Mouse (Mus musculus): ENCODE measurements at regions not wholly inside any gene's neighbourhood (a gene's known extent, or its start where the extent isn't known, plus 50 kb on each side); places are given as distances from the start of the nearest gene placed in this dataset.

DNA sequence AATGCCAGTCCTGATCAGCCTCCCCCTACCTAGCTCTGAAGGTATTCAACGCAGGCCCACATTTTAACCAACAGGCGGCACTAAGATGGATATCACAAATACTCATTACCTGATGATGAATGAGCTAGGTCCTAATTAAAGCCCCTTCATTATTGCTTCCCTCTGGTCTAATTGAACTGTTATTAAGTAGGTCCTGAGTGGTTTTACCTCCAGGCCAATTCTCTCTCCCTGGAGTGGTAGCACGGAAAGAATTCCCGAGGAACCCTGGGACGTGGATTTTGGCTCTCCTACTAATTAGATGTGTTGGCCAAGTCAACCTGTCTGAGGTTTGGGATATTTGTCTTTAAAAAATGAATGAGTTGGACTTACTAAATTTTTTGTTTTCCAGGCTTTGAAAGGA, 60.0 kb upstream of the Rbpj start:
- H3K9ac ChIP-seq (replicated peaks) = no peak overlapping the region
- H3K4me2 ChIP-seq (ENCODE audit: low read depth, low read length) = no peak overlapping the region
- H3K27ac ChIP-seq (ENCODE audit: low read depth) = no peak overlapping the region
- 83% methylated on average over 5 of the region's 5 CpGs for whole genome bisulfite sequencing (ENCODE audit: insufficient replicate concordance)
- H3K9me3 ChIP-seq (ENCODE audit: low read length) = no peaks in the 10 kb centered on the region
- no peak for DNase-seq
- no peak for TF ChIP-seq CTCF (IDR thresholded peaks at IDR 0.05; ENCODE audit: low read depth)
- TF ChIP-seq EP300 (IDR thresholded peaks at IDR 0.05; ENCODE audit: low read depth) = no peak
- H3K36me3 ChIP-seq (replicated peaks; ENCODE audit: insufficient read depth, low read length) = no peaks in the 10 kb centered on the region
- ATAC-seq = no peak
- H3K4me1 ChIP-seq (ENCODE audit: insufficient read depth) = peaks cover 8% of the 10 kb centered on the region
- H3K27me3 ChIP-seq (ENCODE audit: insufficient read depth, low read length) = no peaks in the 10 kb centered on the region
- no peak overlapping the region for H3K4me3 ChIP-seq (ENCODE audit: low read depth, low read length)

DNA sequence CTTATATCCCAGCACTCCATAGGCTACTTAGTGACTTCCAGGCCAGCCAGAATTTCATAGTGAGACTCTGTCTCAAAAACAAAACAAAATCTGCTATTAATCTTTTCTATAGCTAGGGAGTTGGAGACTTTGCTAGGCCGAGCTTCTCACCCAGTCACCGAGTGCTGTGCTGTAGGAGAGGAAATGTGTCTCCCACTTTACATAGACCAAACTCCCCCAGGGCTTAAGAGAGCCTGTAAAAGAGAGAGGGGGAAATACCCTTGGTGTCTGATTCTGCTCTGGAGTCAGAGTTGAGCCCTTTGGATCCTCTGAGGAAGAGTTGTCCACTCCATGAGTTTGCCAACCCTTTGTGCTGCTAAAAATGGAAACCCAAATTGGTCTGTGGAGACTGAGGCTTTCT, 58.3 kb upstream of the Rbpj start:
- no peak overlapping the region for H3K4me3 ChIP-seq (ENCODE audit: low read depth, low read length)
- WGBS (ENCODE audit: insufficient replicate concordance) = 64% methylated on average over 2 of the region's 2 CpGs
- H3K9me3 ChIP-seq (ENCODE audit: low read length) = no peaks in the 10 kb centered on the region
- ATAC-seq (no peak), DNase-seq (no peak)
- no peak overlapping the region for H3K27ac ChIP-seq (ENCODE audit: low read depth)
- H3K36me3 ChIP-seq (replicated peaks; ENCODE audit: insufficient read depth, low read length) = no peaks in the 10 kb centered on the region
- no peak overlapping the region for H3K9ac ChIP-seq (replicated peaks)
- TF ChIP-seq EP300 (IDR thresholded peaks at IDR 0.05; ENCODE audit: low read depth) (no peak), CTCF (IDR thresholded peaks at IDR 0.05; ENCODE audit: low read depth) (no peak)
- peaks cover 2% of the 10 kb centered on the region; the same call in 1 of the 2 replicates for H3K4me1 ChIP-seq (ENCODE audit: insufficient read depth)
- H3K4me2 ChIP-seq (ENCODE audit: low read depth, low read length) = no peak overlapping the region
- no peaks in the 10 kb centered on the region for H3K27me3 ChIP-seq (ENCODE audit: insufficient read depth, low read length)

DNA sequence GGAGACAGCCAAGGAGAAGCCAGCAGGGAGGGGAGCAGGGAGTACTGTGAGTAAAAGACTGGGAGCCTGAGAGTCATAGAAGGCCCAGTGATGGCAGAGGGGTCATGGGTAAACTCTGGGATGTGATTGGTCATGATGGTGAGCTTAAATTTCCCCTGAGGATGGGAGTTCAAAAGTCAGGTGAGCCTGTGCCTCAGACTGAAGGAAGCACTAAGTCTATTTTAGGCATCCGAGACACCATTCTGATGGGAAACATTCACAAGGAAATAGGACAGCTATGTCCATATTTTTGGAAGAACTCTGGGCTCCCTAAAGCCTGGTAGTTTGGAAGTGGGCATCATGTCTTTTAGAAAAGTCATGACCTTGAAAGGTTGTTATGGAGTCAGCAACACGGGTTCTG, 57.7 kb upstream of the Rbpj start:
- no peak overlapping the region for H3K9ac ChIP-seq (replicated peaks)
- no peak for ATAC-seq
- H3K4me2 ChIP-seq (ENCODE audit: low read depth, low read length) = no peak overlapping the region
- H3K27me3 ChIP-seq (ENCODE audit: insufficient read depth, low read length) = no peaks in the 10 kb centered on the region
- no peak for DNase-seq
- 88% methylated on average over 2 of the region's 2 CpGs for WGBS (ENCODE audit: insufficient replicate concordance)
- no peak for TF ChIP-seq EP300 (IDR thresholded peaks at IDR 0.05; ENCODE audit: low read depth)
- no peak for TF ChIP-seq CTCF (IDR thresholded peaks at IDR 0.05; ENCODE audit: low read depth)
- no peaks in the 10 kb centered on the region for H3K36me3 ChIP-seq (replicated peaks; ENCODE audit: insufficient read depth, low read length)
- H3K4me3 ChIP-seq (ENCODE audit: low read depth, low read length) = no peak overlapping the region
- no peak overlapping the region for H3K27ac ChIP-seq (ENCODE audit: low read depth)
- peaks cover 1% of the 10 kb centered on the region; the same call in 1 of the 2 replicates for H3K4me1 ChIP-seq (ENCODE audit: insufficient read depth)
- H3K9me3 ChIP-seq (ENCODE audit: low read length) = no peaks in the 10 kb centered on the region

DNA sequence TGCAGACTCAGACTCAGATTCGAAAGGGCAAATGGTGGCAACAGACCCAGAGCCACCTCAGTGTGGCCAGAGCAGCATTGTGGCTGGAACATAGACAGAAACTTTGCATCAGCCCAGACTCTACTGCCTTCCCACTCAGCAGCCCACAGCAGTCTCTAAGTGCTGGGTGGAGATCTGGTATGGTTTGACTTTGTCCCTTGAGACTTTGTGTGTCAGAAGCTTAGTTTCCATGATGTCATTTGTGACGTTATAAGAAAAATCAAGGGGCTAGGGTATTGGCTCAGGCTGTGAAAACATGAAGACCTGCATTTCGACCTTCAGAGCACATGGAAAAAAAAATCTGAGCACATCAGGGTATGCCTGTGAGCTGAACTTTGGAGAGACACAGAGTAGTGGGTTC, 56.2 kb upstream of the Rbpj start:
- DNase-seq = no peak
- 70% methylated on average over 3 of the region's 3 CpGs for WGBS (ENCODE audit: insufficient replicate concordance)

DNA sequence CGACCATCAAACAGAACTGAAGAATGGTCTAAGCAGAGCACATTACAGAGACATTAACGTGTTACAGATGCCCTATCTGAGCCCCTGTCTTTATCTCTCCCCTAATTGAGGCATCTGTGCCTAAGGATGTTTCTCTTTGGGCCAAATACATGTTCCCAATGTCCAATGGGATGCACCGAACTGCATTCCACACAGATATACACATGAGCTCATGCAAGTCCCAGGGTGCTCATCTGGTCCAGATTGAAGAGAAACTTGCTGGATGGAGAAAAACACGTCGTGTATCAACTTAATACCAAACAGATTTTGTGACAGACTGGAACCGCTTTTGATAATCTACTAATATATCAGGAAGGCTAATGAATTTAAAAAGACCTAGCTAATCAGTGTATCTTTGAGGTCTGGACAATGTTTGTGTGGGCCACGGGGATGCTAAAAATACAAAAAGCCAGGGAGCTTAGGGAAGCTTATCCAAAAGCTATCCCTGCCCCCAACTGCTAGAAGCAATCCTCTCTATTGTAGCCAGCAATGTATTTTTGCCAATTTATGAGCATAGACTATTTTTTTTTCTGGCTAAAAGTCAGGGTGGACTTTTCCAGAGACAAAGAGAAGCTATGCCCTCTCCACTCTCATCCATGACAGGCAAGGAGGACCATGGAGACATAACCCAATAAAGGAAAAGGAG, 53.4 kb upstream of the Rbpj start:
- Histone ChIP-seq H3K36me3 (replicated peaks; ENCODE audit: insufficient read depth, low read length) (no peaks in the 10 kb centered on the region), H3K27ac (ENCODE audit: low read depth) (no peak overlapping the region), H3K27me3 (ENCODE audit: insufficient read depth, low read length) (no peaks in the 10 kb centered on the region), H3K4me3 (ENCODE audit: low read depth, low read length) (no peak overlapping the region), H3K9ac (replicated peaks) (no peak overlapping the region), H3K4me2 (ENCODE audit: low read depth, low read length) (no peak overlapping the region), H3K9me3 (ENCODE audit: low read length) (no peaks in the 10 kb centered on the region), H3K4me1 (ENCODE audit: insufficient read depth) (no peaks in the 10 kb centered on the region)
- no peak for ATAC-seq
- WGBS (ENCODE audit: insufficient replicate concordance) = 66% methylated on average over 7 of the region's 7 CpGs
- TF ChIP-seq EP300 (IDR thresholded peaks at IDR 0.05; ENCODE audit: low read depth) = no peak
- no peak for TF ChIP-seq CTCF (IDR thresholded peaks at IDR 0.05; ENCODE audit: low read depth)
- DNase-seq = no peak

More for the DNA sequence above, 56.2 kb upstream of the Rbpj start:
- ATAC-seq = no peak
- Histone ChIP-seq H3K9me3 (ENCODE audit: low read length) (no peaks in the 10 kb centered on the region), H3K27ac (ENCODE audit: low read depth) (no peak overlapping the region), H3K4me2 (ENCODE audit: low read depth, low read length) (no peak overlapping the region), H3K4me1 (ENCODE audit: insufficient read depth) (no peaks in the 10 kb centered on the region), H3K9ac (replicated peaks) (no peak overlapping the region), H3K27me3 (ENCODE audit: insufficient read depth, low read length) (no peaks in the 10 kb centered on the region), H3K4me3 (ENCODE audit: low read depth, low read length) (no peak overlapping the region), H3K36me3 (replicated peaks; ENCODE audit: insufficient read depth, low read length) (no peaks in the 10 kb centered on the region)
- TF ChIP-seq EP300 (IDR thresholded peaks at IDR 0.05; ENCODE audit: low read depth) (no peak), CTCF (IDR thresholded peaks at IDR 0.05; ENCODE audit: low read depth) (no peak)

DNA sequence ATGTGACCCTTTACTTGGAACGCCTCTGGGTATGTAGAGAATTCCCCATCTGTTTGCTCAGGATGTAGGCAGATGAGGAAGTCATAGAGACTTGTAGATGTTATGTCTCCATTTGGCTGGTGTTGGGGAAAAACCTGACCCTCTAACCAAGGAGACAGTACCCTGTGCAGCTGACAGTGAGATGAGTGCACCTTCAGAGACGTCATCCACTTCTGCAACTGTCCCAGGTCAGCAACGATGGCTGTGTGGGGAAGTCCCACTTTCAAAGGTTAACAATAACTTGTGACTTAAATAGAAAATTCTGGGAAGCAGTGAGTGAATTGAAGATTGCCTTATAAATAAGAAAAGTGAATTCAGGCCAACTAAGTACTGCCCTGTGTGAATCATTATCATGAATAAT, 52.3 kb upstream of the Rbpj start:
- TF ChIP-seq EP300 (IDR thresholded peaks at IDR 0.05; ENCODE audit: low read depth) (no peak), CTCF (IDR thresholded peaks at IDR 0.05; ENCODE audit: low read depth) (no peak)
- no peak for ATAC-seq
- no peak overlapping the region for H3K4me3 ChIP-seq (ENCODE audit: low read depth, low read length)

More for the DNA sequence above, 52.3 kb upstream of the Rbpj start:
- DNase-seq = no peak
- Histone ChIP-seq H3K9me3 (ENCODE audit: low read length) (no peaks in the 10 kb centered on the region), H3K27me3 (ENCODE audit: insufficient read depth, low read length) (no peaks in the 10 kb centered on the region), H3K36me3 (replicated peaks; ENCODE audit: insufficient read depth, low read length) (no peaks in the 10 kb centered on the region), H3K4me1 (ENCODE audit: insufficient read depth) (no peaks in the 10 kb centered on the region), H3K9ac (replicated peaks) (no peak overlapping the region), H3K27ac (ENCODE audit: low read depth) (no peak overlapping the region), H3K4me2 (ENCODE audit: low read depth, low read length) (no peak overlapping the region)
- WGBS (ENCODE audit: insufficient replicate concordance) = 65% methylated on average over 3 of the region's 3 CpGs

Data from liver, postnatal 0 days (tissue).